Mouse (Mus musculus) liver, embryonic 14.5 days (tissue): ENCODE measurements at regions not wholly inside any gene's neighbourhood (a gene's known extent, or its start where the extent isn't known, plus 50 kb on each side); places are given as distances from the start of the nearest gene placed in this dataset.

ENCODE experiments used
- CTCF ChIP-seq: IDR thresholded peaks from 2 replicates; pipeline ENCODE4 v1.5.1; 2016; ENCODE audit warnings: antibody characterized with exemption, low read depth, control low read depth
- EP300 ChIP-seq: IDR thresholded peaks from 2 replicates; pipeline ENCODE4 v1.6.1; 2016; ENCODE audit warnings: antibody characterized with exemption, low read depth

GRCm38 (mm10) chr4:64437744-64438594 lies 391.2 kb upstream of the Tnc start:
- no peak for TF ChIP-seq EP300
- TF ChIP-seq CTCF: no peak
